Mouse (Mus musculus): ENCODE data around the gene Scai. TPM values are rescaled to one million over a fixed set of nuclear protein-coding genes. Genes with fewer than 3 reads are reported as not detected.
"Not testable (repeated sequence)": the region's sequence is repeated elsewhere in the genome, so short reads cannot be mapped to it uniquely, and the experiment has no call there.

Scai gene
- total RNA-seq, 2 experiments from 2014 or later, result 53.8 to 58.7 TPM

GRCm38 (mm10) chr2:39114093-39114492, 76.4 kb downstream of the Scai start:
- no peak for TF ChIP-seq CTCF (conservative IDR thresholded peaks at IDR 0.05)
- DNase-seq (ENCODE audit: low spot score in 2 of 2), result no peak
- Histone ChIP-seq H3K4me3 (no peak overlapping the region), H3K27ac (no peak overlapping the region)

GRCm38 (mm10) chr2:39110514-39110913, 80.0 kb downstream of the Scai start:
- H3K27ac ChIP-seq, result no peak overlapping the region
- H3K4me3 ChIP-seq, result no peak overlapping the region
- no peak for TF ChIP-seq CTCF (conservative IDR thresholded peaks at IDR 0.05)
- DNase-seq (ENCODE audit: low spot score in 2 of 2), result no peak

GRCm38 (mm10) chr2:39109712-39110111, 80.8 kb downstream of the Scai start:
- DNase-seq (ENCODE audit: low spot score in 2 of 2); H3K27ac ChIP-seq; H3K4me3 ChIP-seq: not testable (repeated sequence)

- not testable (repeated sequence) for H3K27ac ChIP-seq; DNase-seq (ENCODE audit: low spot score in 2 of 2); H3K4me3 ChIP-seq
Observed at GRCm38 (mm10) chr2:39099951-39100350, 90.6 kb downstream of the Scai start.

- DNase-seq (ENCODE audit: low spot score in 2 of 2), result no peak
- no peak overlapping the region for H3K4me3 ChIP-seq
- TF ChIP-seq CTCF (conservative IDR thresholded peaks at IDR 0.05), result peak; percentile 49
- H3K27ac ChIP-seq, result no peak overlapping the region
Observed at GRCm38 (mm10) chr2:39097993-39098392, 92.5 kb downstream of the Scai start.

- no peak for DNase-seq (ENCODE audit: low spot score in 2 of 2)
- Histone ChIP-seq H3K4me3 (no peak overlapping the region), H3K27ac (no peak overlapping the region)
- TF ChIP-seq CTCF (conservative IDR thresholded peaks at IDR 0.05), result no peak
Observed at GRCm38 (mm10) chr2:39091966-39092365, 98.6 kb downstream of the Scai start.

- DNase-seq (ENCODE audit: low spot score in 2 of 2), result no peak
- no peak overlapping the region for H3K27ac ChIP-seq
- no peak for TF ChIP-seq CTCF (conservative IDR thresholded peaks at IDR 0.05)
- H3K4me3 ChIP-seq, result no peak overlapping the region
Observed at GRCm38 (mm10) chr2:39082706-39083105, 107.8 kb downstream of the Scai start.

- Histone ChIP-seq H3K4me3 (no peak overlapping the region), H3K27ac (no peak overlapping the region)
- DNase-seq (ENCODE audit: low spot score in 2 of 2), result no peak
- TF ChIP-seq CTCF (conservative IDR thresholded peaks at IDR 0.05), result no peak
Observed at GRCm38 (mm10) chr2:39070666-39071065, 119.9 kb downstream of the Scai start.

- no peak for TF ChIP-seq CTCF (conservative IDR thresholded peaks at IDR 0.05)
- DNase-seq (ENCODE audit: low spot score in 2 of 2), result no peak
- Histone ChIP-seq H3K27ac (no peak overlapping the region), H3K4me3 (no peak overlapping the region)
Observed at GRCm38 (mm10) chr2:39069096-39069495, 121.4 kb downstream of the Scai start.

- Histone ChIP-seq H3K4me3 (peak within 1 kb of the TSS; percentile 86), H3K27ac (peak within 1 kb of the TSS; percentile 96)
- TF ChIP-seq CTCF (conservative IDR thresholded peaks at IDR 0.05), result no peak
- peak; percentile 89 to 92 for DNase-seq (ENCODE audit: low spot score in 2 of 2)
Observed at GRCm38 (mm10) chr2:39065400-39065987, 125.0 kb downstream of the Scai start, which contains the start of gene Golga1. Gene Golga1 (minus strand): TSS chr2:39065541.

GRCm38 (mm10) chr2:39064687-39065399, 125.7 kb downstream of the Scai start:
- DNase-seq (ENCODE audit: low spot score in 2 of 2), result peak in 1 of 2 experiments; percentile 12
- Histone ChIP-seq H3K4me3 (peak overlapping the region; percentile 86), H3K27ac (peak overlapping the region; percentile 96)
- TF ChIP-seq CTCF (conservative IDR thresholded peaks at IDR 0.05), result no peak

GRCm38 (mm10) chr2:39048515-39048914, 142.0 kb downstream of the Scai start:
- H3K4me3 ChIP-seq, result no peak overlapping the region
- DNase-seq (ENCODE audit: low spot score in 2 of 2), result no peak
- TF ChIP-seq CTCF (conservative IDR thresholded peaks at IDR 0.05), result no peak
- no peak overlapping the region for H3K27ac ChIP-seq

- no peak overlapping the region for H3K4me3 ChIP-seq
- no peak for TF ChIP-seq CTCF (conservative IDR thresholded peaks at IDR 0.05)
- no peak overlapping the region for H3K27ac ChIP-seq
- DNase-seq (ENCODE audit: low spot score in 2 of 2), result no peak
Observed at GRCm38 (mm10) chr2:39040215-39040614, 150.3 kb downstream of the Scai start.

GRCm38 (mm10) chr2:39031611-39032010, 158.9 kb downstream of the Scai start:
- H3K27ac ChIP-seq, result peak overlapping the region; percentile 52; the same call in 1 of the 2 replicates
- H3K4me3 ChIP-seq, result no peak overlapping the region
- peak; percentile 46 for DNase-seq (ENCODE audit: low spot score in 2 of 2)
- no peak for TF ChIP-seq CTCF (conservative IDR thresholded peaks at IDR 0.05)

Data from layer of hippocampus, adult 2 months (tissue).